Mouse (Mus musculus) brain, embryonic 14.5 days (tissue): ENCODE measurements around the gene Syne3.

Experiments
- CTCF ChIP-seq: fragments of 200-500 bp; IDR thresholded peaks from 2 replicates; pipeline ENCODE4 v1.5.1; 2012; ENCODE audit warnings: inconsistent platforms, mild to moderate bottlenecking, moderate library complexity, borderline replicate concordance; ENCODE audit not compliant: insufficient read depth, insufficient read length; ENCODE audit errors: extremely low read depth
- POLR2A ChIP-seq: fragments of 200-500 bp; IDR thresholded peaks from 2 replicates; pipeline ENCODE4 v1.6.1; 2012; ENCODE audit warnings: mild to moderate bottlenecking, inconsistent platforms, borderline replicate concordance; ENCODE audit not compliant: poor library complexity, insufficient read depth, insufficient read length, severe bottlenecking; ENCODE audit errors: extremely low read depth

DNA sequence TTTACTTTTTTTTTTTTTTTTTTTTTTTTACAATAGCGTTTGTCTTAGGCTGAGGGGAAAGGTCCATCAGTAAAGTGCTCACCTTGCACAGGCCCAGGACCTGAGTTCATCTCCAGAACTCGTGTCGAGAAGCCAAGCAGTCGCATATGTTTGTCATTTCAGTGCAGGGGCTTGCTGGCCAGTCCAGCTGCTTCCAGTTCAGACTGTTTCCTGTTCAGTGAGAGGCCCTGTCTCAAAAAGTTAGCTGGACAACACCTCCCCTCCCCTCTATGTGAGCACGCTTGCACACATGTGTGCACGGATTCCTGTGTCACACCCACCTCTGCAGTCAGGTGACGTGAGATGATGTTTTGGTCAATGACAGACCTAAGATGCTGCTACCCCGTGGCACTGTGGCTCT, 119.5 kb downstream of the Syne3 start:
- TF ChIP-seq CTCF (no peak), POLR2A (no peak)
